Mouse (Mus musculus): ENCODE results near the gene Zmiz1.

- TF ChIP-seq CTCF (conservative IDR thresholded peaks at IDR 0.05; ENCODE audit: low read length), result no peak
- TF ChIP-seq POU5F1 (IDR thresholded peaks at IDR 0.05; ENCODE audit: borderline replicate concordance, low read length), result no peak
These were observed 171.1 kb downstream of the Zmiz1 start for GRCm38 (mm10) chr14:25629866-25630606.
